Mouse (Mus musculus) kidney, postnatal 14 days (tissue): ENCODE results near the gene Slc39a11.

Experiments
- DNase-seq: peaks from one replicate; pipeline ENCODE4 v3.0.0; 2022; ENCODE audit warnings: mixed read lengths

The Slc39a11 gene

GRCm38 (mm10) chr11:113450028-113450427 is 199.9 kb downstream of the Slc39a11 start:
- DNase-seq = no peak

GRCm38 (mm10) chr11:113442036-113442435 is 207.8 kb downstream of the Slc39a11 start:
- DNase-seq = no peak

- DNase-seq = no peak
Observed at GRCm38 (mm10) chr11:113439328-113440030, 210.4 kb downstream of the Slc39a11 start.

- DNase-seq = no peak
Observed at GRCm38 (mm10) chr11:113438915-113439314, 211.0 kb downstream of the Slc39a11 start.

- DNase-seq = no peak
Observed at GRCm38 (mm10) chr11:113437357-113437756, 212.5 kb downstream of the Slc39a11 start.

GRCm38 (mm10) chr11:113436299-113436698 is 213.6 kb downstream of the Slc39a11 start:
- DNase-seq = no peak

GRCm38 (mm10) chr11:113435696-113436095 is 214.2 kb downstream of the Slc39a11 start:
- DNase-seq = no peak

GRCm38 (mm10) chr11:113431161-113431560 is 218.7 kb downstream of the Slc39a11 start:
- peak; percentile 33 for DNase-seq

- DNase-seq = no peak
Observed at GRCm38 (mm10) chr11:113425882-113426281, 224.0 kb downstream of the Slc39a11 start.

- DNase-seq = peak; percentile 37
Observed at GRCm38 (mm10) chr11:113425454-113425853, 224.4 kb downstream of the Slc39a11 start.

- peak; percentile 8 for DNase-seq
Observed at GRCm38 (mm10) chr11:113424765-113425164, 225.1 kb downstream of the Slc39a11 start.

GRCm38 (mm10) chr11:113422598-113422997 is 227.3 kb downstream of the Slc39a11 start:
- no peak for DNase-seq

GRCm38 (mm10) chr11:113418921-113419655 is 230.8 kb downstream of the Slc39a11 start:
- DNase-seq = no peak

GRCm38 (mm10) chr11:113417948-113418347 is 231.9 kb downstream of the Slc39a11 start:
- no peak for DNase-seq

GRCm38 (mm10) chr11:113412545-113412944 is 237.3 kb downstream of the Slc39a11 start:
- no peak for DNase-seq

- no peak for DNase-seq
Observed at GRCm38 (mm10) chr11:113411798-113412197, 238.1 kb downstream of the Slc39a11 start.

- DNase-seq = no peak
Observed at GRCm38 (mm10) chr11:113409121-113409520, 240.8 kb downstream of the Slc39a11 start.

- DNase-seq = no peak
Observed at GRCm38 (mm10) chr11:113407474-113407873, 242.4 kb downstream of the Slc39a11 start.

GRCm38 (mm10) chr11:113400868-113401267 is 249.0 kb downstream of the Slc39a11 start:
- DNase-seq = no peak

- DNase-seq = no peak
Observed at GRCm38 (mm10) chr11:113399601-113400000, 250.3 kb downstream of the Slc39a11 start.

- no peak for DNase-seq
Observed at GRCm38 (mm10) chr11:113397394-113397793, 252.5 kb downstream of the Slc39a11 start.

GRCm38 (mm10) chr11:113393366-113394150 is 256.3 kb downstream of the Slc39a11 start:
- peak; percentile 11 for DNase-seq

GRCm38 (mm10) chr11:113391664-113392063 is 258.2 kb downstream of the Slc39a11 start:
- no peak for DNase-seq
